Mouse (Mus musculus): ENCODE measurements at regions not wholly inside any gene's neighbourhood (a gene's known extent, or its start where the extent isn't known, plus 50 kb on each side); places are given as distances from the start of the nearest gene placed in this dataset.

DNA sequence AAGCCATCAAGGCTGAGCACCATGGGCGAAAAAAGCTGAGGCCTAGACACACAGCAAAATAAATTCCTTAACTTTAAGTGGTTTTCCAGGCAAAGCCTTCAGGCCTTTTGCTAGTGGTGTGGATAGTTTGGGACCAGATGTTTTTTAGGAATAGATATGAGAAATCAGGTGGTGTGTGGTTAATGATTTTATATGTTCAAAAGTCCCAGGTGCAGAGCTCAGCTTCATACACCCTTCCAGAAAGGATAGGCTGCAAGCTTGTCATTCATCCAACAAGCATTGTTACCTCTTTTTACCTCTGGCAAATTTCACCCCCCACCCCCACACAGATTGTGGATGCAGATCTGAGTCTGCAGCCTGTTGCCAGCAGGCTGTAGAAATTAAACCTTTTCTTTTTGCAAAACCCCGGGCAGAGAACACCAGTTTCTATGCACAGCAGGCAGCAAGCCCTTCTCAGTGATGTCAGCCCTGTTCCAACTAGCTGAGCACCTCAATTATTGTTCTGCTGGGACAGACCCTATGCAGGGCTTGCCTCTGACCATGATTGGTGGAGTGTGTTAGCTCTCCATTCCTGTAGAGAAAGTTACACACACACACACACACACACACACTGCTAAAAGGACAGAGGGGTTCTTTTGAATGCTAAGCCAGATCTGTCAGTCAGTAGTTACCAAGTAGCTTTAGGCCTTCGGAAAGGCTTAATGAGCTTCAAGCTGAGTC lies 163.1 kb upstream of the Plxnc1 start:
- H3K4me3 ChIP-seq (replicated peaks), result no peak overlapping the region
- 20% methylated on average over 3 of the region's 3 CpGs for WGBS
- peak overlapping the region; percentile 47 for H3K27ac ChIP-seq
- H3K4me1 ChIP-seq (replicated peaks), result peaks cover 22% of the 10 kb centered on the region
- no peaks in the 10 kb centered on the region for H3K27me3 ChIP-seq
- no peaks in the 10 kb centered on the region for H3K36me3 ChIP-seq
- H3K9ac ChIP-seq (replicated peaks), result no peak overlapping the region
- H3K9me3 ChIP-seq, result 0 out of 2 replicates have a peak, but pooled peaks cover 4% of the 10 kb centered on the region
- H3K4me2 ChIP-seq, result no peak overlapping the region
- peak; percentile 72 for ATAC-seq (ENCODE audit: insufficient number of reproducible peaks, insufficient read depth, low FRiP score, low TSS enrichment, low read depth)

DNA sequence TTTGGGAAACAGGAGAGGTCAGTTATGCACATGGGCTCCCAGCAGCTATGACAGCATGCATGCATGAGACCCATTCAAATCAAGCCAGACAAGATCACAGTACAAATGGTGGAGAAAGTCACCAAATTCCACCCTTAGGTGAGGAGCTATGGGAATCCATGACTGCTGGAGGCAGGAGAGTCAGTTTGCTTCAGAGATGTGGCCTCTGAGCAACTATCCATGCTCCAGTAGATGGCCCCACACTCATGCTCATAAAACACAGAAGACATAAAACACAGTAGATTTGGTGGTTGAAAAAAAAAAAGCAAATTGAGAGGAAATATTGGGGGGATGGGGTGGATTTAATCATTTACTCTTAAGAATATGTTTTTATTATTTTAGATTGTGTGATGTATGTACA lies 159.2 kb upstream of the Plxnc1 start:
- Histone ChIP-seq H3K9me3 (no peaks in the 10 kb centered on the region), H3K4me3 (replicated peaks) (no peak overlapping the region), H3K27me3 (no peaks in the 10 kb centered on the region), H3K27ac (no peak overlapping the region), H3K36me3 (no peaks in the 10 kb centered on the region), H3K4me2 (no peak overlapping the region), H3K9ac (replicated peaks) (no peak overlapping the region), H3K4me1 (replicated peaks) (peaks cover 14% of the 10 kb centered on the region)
- ATAC-seq (ENCODE audit: insufficient number of reproducible peaks, insufficient read depth, low FRiP score, low TSS enrichment, low read depth), result no peak

- no peaks in the 10 kb centered on the region for H3K27me3 ChIP-seq
- peaks cover 11% of the 10 kb centered on the region for H3K4me1 ChIP-seq (replicated peaks)
- H3K27ac ChIP-seq, result no peak overlapping the region
- WGBS, result 80% methylated on average over 4 of the region's 4 CpGs
- H3K9ac ChIP-seq (replicated peaks), result no peak overlapping the region
- no peaks in the 10 kb centered on the region for H3K36me3 ChIP-seq
- H3K4me3 ChIP-seq (replicated peaks), result no peak overlapping the region
- no peak for ATAC-seq (ENCODE audit: insufficient number of reproducible peaks, insufficient read depth, low FRiP score, low TSS enrichment, low read depth)
- no peaks in the 10 kb centered on the region for H3K9me3 ChIP-seq
- no peak overlapping the region for H3K4me2 ChIP-seq
These were observed 158.3 kb upstream of the Plxnc1 start for GRCm38 (mm10) chr10:95102981-95103380.

GRCm38 (mm10) chr10:95099906-95100305 lies 155.3 kb upstream of the Plxnc1 start:
- H3K4me2 ChIP-seq, result no peak overlapping the region
- H3K36me3 ChIP-seq, result no peaks in the 10 kb centered on the region
- H3K4me1 ChIP-seq (replicated peaks), result no peaks in the 10 kb centered on the region
- WGBS, result 74% methylated on average over 5 of the region's 5 CpGs
- no peaks in the 10 kb centered on the region for H3K9me3 ChIP-seq
- no peaks in the 10 kb centered on the region for H3K27me3 ChIP-seq
- H3K27ac ChIP-seq, result no peak overlapping the region
- ATAC-seq (ENCODE audit: insufficient number of reproducible peaks, insufficient read depth, low FRiP score, low TSS enrichment, low read depth), result no peak
- H3K4me3 ChIP-seq (replicated peaks), result no peak overlapping the region
- H3K9ac ChIP-seq (replicated peaks), result no peak overlapping the region

GRCm38 (mm10) chr10:95095847-95096246 lies 151.2 kb upstream of the Plxnc1 start:
- WGBS, result 59% methylated on average over 4 of the region's 4 CpGs
- Histone ChIP-seq H3K4me3 (replicated peaks) (no peak overlapping the region), H3K36me3 (no peaks in the 10 kb centered on the region), H3K27ac (no peak overlapping the region), H3K4me1 (replicated peaks) (no peaks in the 10 kb centered on the region; the same call in 1 of the 2 replicates), H3K9ac (replicated peaks) (no peak overlapping the region), H3K27me3 (peaks cover 7% of the 10 kb centered on the region; the same call in 1 of the 2 replicates), H3K4me2 (no peak overlapping the region), H3K9me3 (no peaks in the 10 kb centered on the region)
- ATAC-seq (ENCODE audit: insufficient number of reproducible peaks, insufficient read depth, low FRiP score, low TSS enrichment, low read depth), result no peak

GRCm38 (mm10) chr10:95094771-95095170 lies 150.1 kb upstream of the Plxnc1 start:
- H3K27ac ChIP-seq, result no peak overlapping the region
- no peak overlapping the region for H3K4me2 ChIP-seq
- H3K36me3 ChIP-seq, result no peaks in the 10 kb centered on the region
- no peak overlapping the region for H3K4me3 ChIP-seq (replicated peaks)
- no peak for ATAC-seq (ENCODE audit: insufficient number of reproducible peaks, insufficient read depth, low FRiP score, low TSS enrichment, low read depth)
- H3K4me1 ChIP-seq (replicated peaks), result no peaks in the 10 kb centered on the region; the same call in 1 of the 2 replicates
- H3K27me3 ChIP-seq, result peaks cover 8% of the 10 kb centered on the region; the same call in 1 of the 2 replicates
- H3K9me3 ChIP-seq, result no peaks in the 10 kb centered on the region
- 55% methylated on average over 8 of the region's 8 CpGs for WGBS
- H3K9ac ChIP-seq (replicated peaks), result no peak overlapping the region

DNA sequence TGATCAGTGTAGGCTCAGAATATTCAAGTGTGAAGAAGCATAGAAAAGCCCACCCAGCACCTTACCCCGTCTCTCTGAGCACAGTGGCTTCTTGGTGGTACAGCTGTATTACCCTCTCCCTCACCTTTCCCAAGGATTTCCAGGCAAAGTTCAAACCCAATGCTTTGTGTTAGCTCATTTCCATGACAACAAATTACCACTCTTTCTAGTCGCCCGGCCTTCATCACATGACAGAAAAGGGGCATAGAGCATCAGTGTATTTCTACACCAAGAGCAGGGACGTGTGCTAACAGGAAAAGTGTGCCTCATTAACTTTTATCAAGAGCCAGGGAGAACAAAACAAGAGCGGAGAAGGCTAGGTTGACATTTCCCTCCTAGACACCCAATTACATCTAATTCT lies 148.6 kb upstream of the Plxnc1 start:
- Histone ChIP-seq H3K9me3 (no peaks in the 10 kb centered on the region), H3K4me1 (replicated peaks) (peaks cover 4% of the 10 kb centered on the region), H3K4me2 (no peak overlapping the region), H3K27ac (no peak overlapping the region), H3K36me3 (no peaks in the 10 kb centered on the region), H3K4me3 (replicated peaks) (no peak overlapping the region), H3K27me3 (peaks cover 16% of the 10 kb centered on the region; the same call in 1 of the 2 replicates), H3K9ac (replicated peaks) (no peak overlapping the region)
- 54% methylated on average over 5 of the region's 5 CpGs for WGBS
- no peak for ATAC-seq (ENCODE audit: insufficient number of reproducible peaks, insufficient read depth, low FRiP score, low TSS enrichment, low read depth)

- no peak overlapping the region for H3K9ac ChIP-seq (replicated peaks)
- WGBS, result 64% methylated on average over 6 of the region's 6 CpGs
- H3K4me3 ChIP-seq (replicated peaks), result no peak overlapping the region
- H3K36me3 ChIP-seq, result no peaks in the 10 kb centered on the region
- ATAC-seq (ENCODE audit: insufficient number of reproducible peaks, insufficient read depth, low FRiP score, low TSS enrichment, low read depth), result no peak
- H3K4me2 ChIP-seq, result no peak overlapping the region
- no peaks in the 10 kb centered on the region for H3K9me3 ChIP-seq
- H3K27ac ChIP-seq, result no peak overlapping the region
- H3K27me3 ChIP-seq, result peaks cover 35% of the 10 kb centered on the region
- H3K4me1 ChIP-seq (replicated peaks), result peaks cover 10% of the 10 kb centered on the region
These were observed 146.5 kb upstream of the Plxnc1 start for GRCm38 (mm10) chr10:95091086-95091485.

DNA sequence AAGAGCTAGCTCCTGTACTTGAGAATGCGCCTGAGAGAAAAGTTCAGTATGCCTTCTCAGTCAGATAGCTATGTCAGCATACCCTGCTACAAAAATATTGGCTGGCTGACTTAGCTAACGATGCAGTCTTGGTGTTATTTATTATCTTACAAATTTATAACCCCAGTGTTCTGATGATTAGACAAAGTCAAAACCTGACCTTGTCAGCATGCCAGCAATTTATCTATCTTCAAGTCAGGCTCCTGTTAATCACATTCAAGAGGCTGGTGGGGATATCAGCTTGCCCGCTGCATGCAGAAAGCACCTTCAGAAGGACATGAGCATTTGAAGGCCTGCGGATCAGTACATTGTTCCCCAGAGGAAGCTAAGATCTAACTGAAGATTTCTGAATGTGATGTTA lies 146.0 kb upstream of the Plxnc1 start:
- H3K27me3 ChIP-seq, result peaks cover 39% of the 10 kb centered on the region
- no peaks in the 10 kb centered on the region for H3K36me3 ChIP-seq
- no peak for ATAC-seq (ENCODE audit: insufficient number of reproducible peaks, insufficient read depth, low FRiP score, low TSS enrichment, low read depth)
- no peaks in the 10 kb centered on the region for H3K9me3 ChIP-seq
- H3K27ac ChIP-seq, result no peak overlapping the region
- no peak overlapping the region for H3K9ac ChIP-seq (replicated peaks)
- no peak overlapping the region for H3K4me2 ChIP-seq
- H3K4me3 ChIP-seq (replicated peaks), result no peak overlapping the region
- WGBS, result 77% methylated on average over 4 of the region's 4 CpGs
- peaks cover 10% of the 10 kb centered on the region for H3K4me1 ChIP-seq (replicated peaks)

GRCm38 (mm10) chr10:95090035-95090434 lies 145.4 kb upstream of the Plxnc1 start:
- 87% methylated on average over 9 of the region's 9 CpGs for WGBS
- H3K4me2 ChIP-seq, result no peak overlapping the region
- no peaks in the 10 kb centered on the region for H3K36me3 ChIP-seq
- H3K27ac ChIP-seq, result no peak overlapping the region
- H3K4me3 ChIP-seq (replicated peaks), result no peak overlapping the region
- H3K9me3 ChIP-seq, result no peaks in the 10 kb centered on the region
- H3K27me3 ChIP-seq, result peaks cover 45% of the 10 kb centered on the region
- peaks cover 10% of the 10 kb centered on the region for H3K4me1 ChIP-seq (replicated peaks)
- no peak for ATAC-seq (ENCODE audit: insufficient number of reproducible peaks, insufficient read depth, low FRiP score, low TSS enrichment, low read depth)
- H3K9ac ChIP-seq (replicated peaks), result no peak overlapping the region

DNA sequence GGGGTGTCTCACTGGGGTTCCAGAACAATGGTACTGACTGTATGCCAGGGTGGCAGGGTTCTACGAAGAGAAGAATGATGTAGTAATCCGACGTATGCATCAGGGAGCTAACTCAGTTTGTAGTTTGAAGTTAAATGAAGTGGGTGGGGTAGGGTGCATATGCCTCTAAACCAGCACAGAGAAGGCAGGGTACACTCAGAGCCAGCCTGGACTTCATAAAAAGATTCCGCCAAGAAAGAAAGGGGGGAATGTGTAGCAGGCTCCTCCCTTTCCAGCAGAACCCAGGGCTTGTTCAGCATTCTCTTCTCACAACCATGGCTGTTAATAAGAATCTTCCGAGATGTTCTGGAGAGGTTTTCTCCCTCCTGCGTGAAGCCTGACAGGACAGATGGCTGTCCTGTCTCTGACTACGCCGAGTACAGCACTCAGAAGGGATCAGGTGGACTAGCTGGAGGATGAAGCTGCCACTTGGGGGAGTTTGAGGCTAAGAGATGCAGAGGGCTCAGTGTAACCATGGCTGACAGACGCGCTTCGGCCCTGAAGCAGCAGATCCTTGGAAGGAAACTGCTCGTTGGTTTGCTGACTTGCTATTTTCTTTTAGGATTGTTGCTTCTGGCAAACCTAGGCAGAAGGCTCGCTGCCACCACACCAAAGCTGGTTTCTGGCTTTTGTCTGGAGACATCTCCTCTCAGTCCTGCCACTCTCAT lies 143.4 kb upstream of the Plxnc1 start:
- WGBS, result 38% methylated on average over 13 of the region's 13 CpGs
- ATAC-seq (ENCODE audit: insufficient number of reproducible peaks, insufficient read depth, low FRiP score, low TSS enrichment, low read depth), result no peak

More for the DNA sequence above, 143.4 kb upstream of the Plxnc1 start:
- Histone ChIP-seq H3K4me1 (replicated peaks) (peaks cover 19% of the 10 kb centered on the region), H3K27ac (no peak overlapping the region), H3K9ac (replicated peaks) (no peak overlapping the region), H3K4me2 (no peak overlapping the region; the same call in 1 of the 2 replicates), H3K27me3 (peaks cover 45% of the 10 kb centered on the region), H3K4me3 (replicated peaks) (no peak overlapping the region), H3K9me3 (no peaks in the 10 kb centered on the region), H3K36me3 (no peaks in the 10 kb centered on the region)
